Mouse (Mus musculus) kidney, postnatal 10 days (tissue): Measurements from ENCODE around the gene Srgap1.

ENCODE experiments used
- DNase-seq: peaks from one replicate; pipeline ENCODE4 v3.0.0; 2021; ENCODE audit warnings: mixed read lengths

Gene Srgap1

DNA sequence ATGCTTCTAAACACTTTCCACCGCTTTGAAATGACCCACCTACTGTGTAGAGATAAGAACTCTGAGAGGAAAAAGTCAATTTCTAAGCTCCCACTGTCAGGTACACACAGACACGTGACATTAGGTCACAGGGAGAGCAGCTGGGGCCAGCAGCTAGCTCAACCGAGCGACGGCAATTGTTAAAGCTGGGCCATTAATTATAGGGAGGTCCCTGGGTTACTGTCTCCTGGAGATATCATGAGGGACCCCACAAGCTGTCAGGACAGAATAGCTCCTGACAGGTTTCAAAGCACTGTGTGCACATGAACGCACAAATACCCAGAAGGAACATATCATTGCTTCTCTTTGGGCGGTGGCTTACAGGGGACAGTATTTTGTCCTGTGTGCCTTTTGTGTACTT, 229.1 kb downstream of the Srgap1 start:
- no peak for DNase-seq

DNA sequence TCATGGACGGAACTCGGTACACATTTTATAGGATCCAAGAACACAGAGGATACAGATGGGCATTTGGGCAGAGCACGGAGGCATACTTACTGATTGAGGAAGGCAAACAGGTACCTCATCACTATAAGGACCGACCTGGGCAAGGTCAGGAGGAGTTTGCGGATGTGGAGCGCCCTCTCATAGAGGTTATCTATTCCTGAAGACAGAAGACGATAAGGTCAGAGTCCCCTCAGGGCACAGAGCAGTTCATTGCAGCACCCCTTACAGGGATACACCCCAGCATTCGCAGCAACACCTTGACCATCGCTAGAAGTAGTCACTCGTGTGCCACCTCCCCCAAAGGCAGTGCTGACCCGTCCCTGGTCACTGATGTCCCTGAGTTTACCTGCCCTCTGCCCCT, 239.3 kb downstream of the Srgap1 start:
- no peak for DNase-seq

- DNase-seq, result no peak
Observed at GRCm38 (mm10) chr10:121806806-121807205, 240.3 kb downstream of the Srgap1 start.

GRCm38 (mm10) chr10:121805933-121806341, 241.2 kb downstream of the Srgap1 start:
- DNase-seq, result no peak

- no peak for DNase-seq
Observed at GRCm38 (mm10) chr10:121804551-121804950, 242.6 kb downstream of the Srgap1 start.

GRCm38 (mm10) chr10:121800041-121800440, 247.1 kb downstream of the Srgap1 start:
- DNase-seq, result no peak

GRCm38 (mm10) chr10:121796027-121796802, 250.9 kb downstream of the Srgap1 start:
- peak; percentile 21 for DNase-seq

DNA sequence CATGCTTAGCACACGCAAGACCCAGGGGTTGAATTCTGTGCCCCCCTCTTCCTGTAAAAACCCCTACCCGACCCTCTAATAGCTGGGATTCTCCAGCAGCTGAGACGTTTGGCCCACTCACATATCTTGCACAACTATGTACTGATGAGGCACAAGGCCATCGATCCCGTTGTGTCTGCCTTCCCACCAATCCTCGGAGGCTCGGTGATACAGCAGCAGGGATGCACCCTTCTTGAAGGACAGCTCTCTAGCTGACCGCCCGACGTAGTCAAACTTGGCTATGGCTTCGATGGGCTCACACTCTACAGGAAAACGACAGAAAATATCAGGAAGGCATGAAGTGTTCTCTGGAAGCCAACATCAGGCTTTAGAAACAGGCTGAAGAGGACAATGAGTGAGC, 252.6 kb downstream of the Srgap1 start:
- no peak for DNase-seq

GRCm38 (mm10) chr10:121792661-121793060, 254.5 kb downstream of the Srgap1 start:
- no peak for DNase-seq

- DNase-seq, result no peak
Observed at GRCm38 (mm10) chr10:121790078-121790477, 257.0 kb downstream of the Srgap1 start.

DNA sequence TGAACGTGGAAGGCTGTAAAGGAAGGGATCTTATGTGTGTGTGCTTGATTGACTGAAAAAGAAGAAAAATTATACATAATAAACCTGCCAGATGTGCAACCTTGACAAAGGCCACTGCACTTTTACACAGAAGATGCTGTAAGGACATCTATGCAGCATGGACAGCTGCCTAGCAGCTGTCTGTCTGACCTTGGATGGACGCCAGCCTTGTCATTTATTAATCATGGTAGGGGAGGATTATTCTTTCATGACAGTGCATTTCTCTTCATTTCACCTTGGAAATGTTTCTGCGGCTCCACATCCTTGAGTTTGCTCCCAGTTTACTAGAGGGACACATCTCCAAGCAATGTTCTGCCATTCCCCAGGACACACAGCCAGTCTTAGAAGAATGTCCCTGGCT, 258.6 kb downstream of the Srgap1 start:
- peak; percentile 52 for DNase-seq

GRCm38 (mm10) chr10:121781159-121781558, 266.0 kb downstream of the Srgap1 start:
- peak; percentile 55 for DNase-seq

- no peak for DNase-seq
Observed at GRCm38 (mm10) chr10:121775990-121776389, 271.1 kb downstream of the Srgap1 start.

DNA sequence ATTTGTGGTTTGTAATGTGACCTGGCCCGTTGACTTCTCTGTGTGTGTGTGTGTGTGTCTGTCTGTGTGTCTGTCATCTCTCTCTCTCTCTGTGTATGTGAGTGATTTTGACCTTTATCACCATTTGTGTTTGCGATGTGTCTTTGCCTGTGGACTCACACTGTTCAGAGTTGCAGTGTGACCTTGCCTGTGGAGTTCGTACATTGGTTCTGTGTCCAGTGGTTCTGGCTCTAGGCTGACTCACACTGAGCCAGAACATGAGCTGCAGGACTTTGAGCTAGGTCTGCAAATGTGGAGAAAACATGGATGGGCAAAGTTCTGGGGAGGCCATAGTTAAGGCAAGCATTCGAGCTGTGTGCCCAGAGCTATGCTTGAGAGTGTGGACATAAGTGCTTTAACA, 273.3 kb downstream of the Srgap1 start:
- DNase-seq, result no peak

GRCm38 (mm10) chr10:121770624-121771577, 276.2 kb downstream of the Srgap1 start:
- peak; percentile 28 for DNase-seq

DNA sequence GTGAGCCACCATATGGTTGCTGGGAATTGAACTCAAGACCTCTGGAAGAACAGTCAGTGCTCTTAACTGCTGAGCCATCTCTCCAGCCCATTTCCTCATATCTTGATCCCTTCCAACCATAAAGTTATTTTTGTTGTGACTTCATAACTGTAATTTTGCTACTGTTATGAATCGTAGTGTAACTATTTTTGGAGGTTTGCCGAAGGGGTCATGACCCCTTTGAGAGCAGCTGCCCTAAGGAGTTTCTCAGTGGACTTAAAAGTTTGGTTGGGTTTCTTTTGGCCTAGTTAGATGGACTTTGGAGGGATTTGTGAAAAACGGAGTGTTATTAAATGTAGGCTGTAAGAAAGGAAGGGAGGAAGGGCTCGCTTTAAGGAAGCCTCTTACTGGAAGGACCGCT, 277.4 kb downstream of the Srgap1 start:
- DNase-seq, result peak; percentile 70

- peak; percentile 49 for DNase-seq
Observed at GRCm38 (mm10) chr10:121767295-121767694, 279.8 kb downstream of the Srgap1 start.

GRCm38 (mm10) chr10:121765174-121766057, 281.7 kb downstream of the Srgap1 start:
- DNase-seq, result no peak

DNA sequence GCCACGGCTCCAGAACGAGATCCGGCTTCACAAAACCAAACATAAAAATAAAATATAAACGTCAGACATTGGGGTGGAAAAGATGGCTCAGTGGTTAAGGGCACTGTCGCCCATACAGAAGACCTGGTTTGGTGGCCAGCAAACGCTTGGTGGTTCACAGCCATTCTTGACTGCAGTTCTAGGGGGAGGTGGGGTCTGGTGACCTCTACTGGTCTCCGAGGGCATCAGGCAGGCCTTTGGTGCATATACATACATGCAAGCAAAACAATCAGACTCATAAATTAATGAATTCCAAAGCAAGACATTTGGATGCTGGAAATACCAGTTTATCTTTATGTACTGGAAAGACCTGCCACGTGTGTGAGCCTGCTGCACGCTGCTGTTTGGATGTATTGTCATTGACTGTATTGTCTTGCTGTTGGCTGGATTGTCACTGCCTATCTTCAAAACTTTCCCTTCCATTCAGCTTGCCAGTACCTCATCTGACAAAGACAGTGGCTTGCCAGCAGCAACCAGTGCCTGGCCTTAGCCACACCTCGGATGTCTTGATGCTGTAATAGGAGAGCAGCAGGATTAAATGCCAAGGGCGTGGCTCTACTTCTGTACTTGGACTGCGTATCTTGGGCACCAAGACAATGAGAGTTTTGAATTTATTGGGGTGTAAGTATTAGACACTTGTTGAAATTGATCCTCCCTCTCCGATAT, 282.5 kb downstream of the Srgap1 start:
- no peak for DNase-seq

DNA sequence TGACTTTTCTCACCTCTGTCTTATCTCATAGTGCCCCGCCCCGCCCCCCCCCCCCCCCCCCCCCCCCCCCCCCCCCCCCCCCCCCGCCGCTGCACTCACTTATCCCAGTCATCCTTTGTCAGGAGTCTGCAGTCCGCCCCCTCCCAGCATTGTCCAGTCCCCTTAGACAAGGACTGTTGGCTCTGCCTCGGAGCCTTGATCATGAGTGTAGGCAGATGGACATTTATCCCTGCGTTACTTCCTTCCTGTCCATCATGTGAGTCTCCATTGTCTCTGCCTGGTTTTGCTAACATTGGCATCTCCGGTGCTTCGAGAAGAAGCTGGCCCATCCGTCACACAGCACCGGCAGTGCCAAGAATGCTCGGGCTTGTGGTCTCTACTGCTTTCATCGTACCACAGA, 283.9 kb downstream of the Srgap1 start:
- DNase-seq, result no peak

DNA sequence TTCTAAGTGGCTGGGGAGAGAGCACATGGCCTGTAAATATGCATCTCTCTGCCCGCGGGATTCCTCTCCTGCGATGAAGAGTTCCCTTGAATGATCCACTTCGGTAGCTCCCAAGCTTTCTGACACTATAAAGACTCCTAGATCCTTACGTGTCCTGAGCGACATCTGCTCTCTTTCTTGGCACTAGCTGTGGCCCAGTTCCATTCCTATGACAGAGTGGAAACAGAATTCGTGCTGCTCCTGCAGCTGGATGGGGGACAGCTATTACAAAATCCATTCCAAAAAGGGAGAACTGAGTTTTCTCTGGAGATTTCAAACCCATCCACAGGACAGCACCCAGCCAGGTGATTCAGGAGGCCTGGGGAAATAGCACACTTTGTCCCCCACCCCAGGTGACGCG, 285.0 kb downstream of the Srgap1 start:
- no peak for DNase-seq

DNA sequence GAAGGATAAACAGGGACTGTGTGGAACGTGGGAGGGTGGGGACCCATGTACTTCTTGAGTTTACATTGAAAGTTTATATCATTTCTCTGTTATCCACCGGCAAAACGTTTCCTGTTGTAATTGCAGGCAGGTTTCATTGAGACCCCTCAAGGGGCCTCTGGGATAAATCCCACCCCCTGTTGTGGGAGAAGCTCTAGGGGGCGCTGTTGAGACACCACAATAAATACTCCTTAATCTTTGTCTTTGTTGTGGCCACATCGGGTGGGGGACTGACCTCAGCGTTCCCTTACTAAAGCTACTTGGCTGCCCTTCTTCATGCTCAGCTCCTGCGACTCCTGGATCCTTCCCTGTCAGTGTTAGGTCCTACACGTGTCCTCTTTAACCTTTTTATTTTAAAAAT, 288.0 kb downstream of the Srgap1 start:
- no peak for DNase-seq
